Mouse (Mus musculus): ENCODE results near the gene Zfp710. TPM values are rescaled to one million over a fixed set of nuclear protein-coding genes. Genes with fewer than 3 reads are reported as not detected.
A peak's percentile ranks its signal among the peaks of the same experiment; 100 is the strongest.

Gene Zfp710
- polyA plus RNA-seq, 1 experiment from 2014 or later, result 31.3 TPM

GRCm38 (mm10) chr7:80069615-80070327 lies 45.2 kb downstream of the Zfp710 start:
- H3K9me3 ChIP-seq (ENCODE audit: control insufficient read depth, low read length), result no peaks in the 10 kb centered on the region
- WGBS, result 20% methylated on average over 13 of the region's 13 CpGs
- no peaks in the 10 kb centered on the region for H3K36me3 ChIP-seq (ENCODE audit: control insufficient read depth, insufficient read depth, low read length)
- peak; percentile 87 for DNase-seq (ENCODE audit: low spot score, missing footprints)
- peak overlapping the region; percentile 15; the same call in 1 of the 2 replicates for H3K4me2 ChIP-seq
- ATAC-seq (ENCODE audit: low FRiP score), result peak; percentile 57
- H3K4me1 ChIP-seq (ENCODE audit: control insufficient read depth, insufficient read depth, low read length), result peaks cover 54% of the 10 kb centered on the region
- no peak overlapping the region for H3K4me3 ChIP-seq (ENCODE audit: low read depth, low read length)
- no peaks in the 10 kb centered on the region for H3K27me3 ChIP-seq (ENCODE audit: control insufficient read depth, insufficient read depth, low read length)
- H3K9ac ChIP-seq (ENCODE audit: low read length), result peak overlapping the region; percentile 45
- peak overlapping the region; percentile 47 for H3K27ac ChIP-seq (ENCODE audit: low read depth, low read length)

GRCm38 (mm10) chr7:80071209-80071608 lies 46.6 kb downstream of the Zfp710 start:
- Histone ChIP-seq H3K9me3 (ENCODE audit: control insufficient read depth, low read length) (no peaks in the 10 kb centered on the region), H3K4me3 (ENCODE audit: low read depth, low read length) (no peak overlapping the region), H3K27me3 (ENCODE audit: control insufficient read depth, insufficient read depth, low read length) (no peaks in the 10 kb centered on the region), H3K27ac (ENCODE audit: low read depth, low read length) (no peak overlapping the region), H3K36me3 (ENCODE audit: control insufficient read depth, insufficient read depth, low read length) (no peaks in the 10 kb centered on the region), H3K9ac (ENCODE audit: low read length) (no peak overlapping the region), H3K4me2 (no peak overlapping the region), H3K4me1 (ENCODE audit: control insufficient read depth, insufficient read depth, low read length) (peaks cover 64% of the 10 kb centered on the region)
- WGBS, result 91% methylated on average over 9 of the region's 9 CpGs
- no peak for DNase-seq (ENCODE audit: low spot score, missing footprints)
- no peak for ATAC-seq (ENCODE audit: low FRiP score)

GRCm38 (mm10) chr7:80072297-80072696 lies 47.7 kb downstream of the Zfp710 start:
- peaks cover 74% of the 10 kb centered on the region for H3K4me1 ChIP-seq (ENCODE audit: control insufficient read depth, insufficient read depth, low read length)
- H3K27ac ChIP-seq (ENCODE audit: low read depth, low read length), result no peak overlapping the region
- H3K4me2 ChIP-seq, result no peak overlapping the region
- no peaks in the 10 kb centered on the region for H3K9me3 ChIP-seq (ENCODE audit: control insufficient read depth, low read length)
- H3K9ac ChIP-seq (ENCODE audit: low read length), result no peak overlapping the region
- no peak overlapping the region for H3K4me3 ChIP-seq (ENCODE audit: low read depth, low read length)
- DNase-seq (ENCODE audit: low spot score, missing footprints) (no peak), ATAC-seq (ENCODE audit: low FRiP score) (no peak)
- WGBS, result 27% methylated on average over 6 of the region's 6 CpGs
- H3K27me3 ChIP-seq (ENCODE audit: control insufficient read depth, insufficient read depth, low read length), result no peaks in the 10 kb centered on the region
- no peaks in the 10 kb centered on the region for H3K36me3 ChIP-seq (ENCODE audit: control insufficient read depth, insufficient read depth, low read length)

- ATAC-seq (ENCODE audit: low FRiP score) (no peak), DNase-seq (ENCODE audit: low spot score, missing footprints) (no peak)
- H3K27ac ChIP-seq (ENCODE audit: low read depth, low read length), result peak overlapping the region; percentile 35; the same call in 1 of the 2 replicates
- no peaks in the 10 kb centered on the region for H3K36me3 ChIP-seq (ENCODE audit: control insufficient read depth, insufficient read depth, low read length)
- no peaks in the 10 kb centered on the region for H3K27me3 ChIP-seq (ENCODE audit: control insufficient read depth, insufficient read depth, low read length)
- no peak overlapping the region for H3K4me2 ChIP-seq
- no peaks in the 10 kb centered on the region for H3K9me3 ChIP-seq (ENCODE audit: control insufficient read depth, low read length)
- H3K4me1 ChIP-seq (ENCODE audit: control insufficient read depth, insufficient read depth, low read length), result peaks cover 78% of the 10 kb centered on the region
- H3K9ac ChIP-seq (ENCODE audit: low read length), result no peak overlapping the region
- no peak overlapping the region for H3K4me3 ChIP-seq (ENCODE audit: low read depth, low read length)
- 78% methylated on average over 8 of the region's 8 CpGs for WGBS
Measured at GRCm38 (mm10) chr7:80073506-80073905, 48.9 kb downstream of the Zfp710 start.

DNA sequence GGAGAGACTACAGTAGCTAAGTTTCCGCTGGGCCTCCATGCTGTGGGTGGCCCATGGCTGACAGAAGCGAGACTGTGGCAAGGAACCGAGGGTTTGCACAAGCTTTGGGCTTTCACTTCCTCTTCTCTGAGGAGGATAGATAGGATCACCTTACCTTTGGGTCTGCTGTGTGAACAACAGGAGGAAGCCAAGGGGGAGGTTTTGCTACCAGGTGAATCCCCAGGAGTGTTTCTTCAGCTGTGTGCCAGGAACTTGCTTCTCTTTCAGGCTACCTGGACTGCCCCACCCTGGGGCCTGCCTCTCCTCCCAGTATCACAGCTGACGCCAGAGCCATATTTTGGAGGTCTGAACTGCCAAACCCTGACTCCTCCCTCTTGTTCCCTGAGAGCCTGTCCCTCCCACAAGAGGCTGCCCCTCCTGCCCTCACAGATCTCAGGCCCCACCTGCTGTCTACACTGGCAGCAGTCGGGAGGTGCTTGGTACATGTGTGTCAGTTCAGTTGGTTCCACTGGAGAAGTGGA lies 50.4 kb downstream of the Zfp710 start:
- peak overlapping the region; percentile 94 for H3K27ac ChIP-seq (ENCODE audit: low read depth, low read length)
- no peaks in the 10 kb centered on the region for H3K27me3 ChIP-seq (ENCODE audit: control insufficient read depth, insufficient read depth, low read length)
- 44% methylated on average over 5 of the region's 5 CpGs for WGBS
- peak overlapping the region; percentile 9; the same call in 1 of the 2 replicates for H3K9ac ChIP-seq (ENCODE audit: low read length)
- no peaks in the 10 kb centered on the region for H3K9me3 ChIP-seq (ENCODE audit: control insufficient read depth, low read length)
- DNase-seq (ENCODE audit: low spot score, missing footprints), result peak; percentile 87
- no peak; the same call in 1 of the 2 replicates for ATAC-seq (ENCODE audit: low FRiP score)
- H3K36me3 ChIP-seq (ENCODE audit: control insufficient read depth, insufficient read depth, low read length), result no peaks in the 10 kb centered on the region
- no peak overlapping the region for H3K4me3 ChIP-seq (ENCODE audit: low read depth, low read length)
- no peak overlapping the region for H3K4me2 ChIP-seq
- peaks cover 73% of the 10 kb centered on the region for H3K4me1 ChIP-seq (ENCODE audit: control insufficient read depth, insufficient read depth, low read length)

- H3K4me3 ChIP-seq (ENCODE audit: low read depth, low read length), result no peak overlapping the region
- peak; percentile 73 for ATAC-seq (ENCODE audit: low FRiP score)
- peak; percentile 92 for DNase-seq (ENCODE audit: low spot score, missing footprints)
Measured at GRCm38 (mm10) chr7:80075946-80076583, 51.5 kb downstream of the Zfp710 start.

DNA sequence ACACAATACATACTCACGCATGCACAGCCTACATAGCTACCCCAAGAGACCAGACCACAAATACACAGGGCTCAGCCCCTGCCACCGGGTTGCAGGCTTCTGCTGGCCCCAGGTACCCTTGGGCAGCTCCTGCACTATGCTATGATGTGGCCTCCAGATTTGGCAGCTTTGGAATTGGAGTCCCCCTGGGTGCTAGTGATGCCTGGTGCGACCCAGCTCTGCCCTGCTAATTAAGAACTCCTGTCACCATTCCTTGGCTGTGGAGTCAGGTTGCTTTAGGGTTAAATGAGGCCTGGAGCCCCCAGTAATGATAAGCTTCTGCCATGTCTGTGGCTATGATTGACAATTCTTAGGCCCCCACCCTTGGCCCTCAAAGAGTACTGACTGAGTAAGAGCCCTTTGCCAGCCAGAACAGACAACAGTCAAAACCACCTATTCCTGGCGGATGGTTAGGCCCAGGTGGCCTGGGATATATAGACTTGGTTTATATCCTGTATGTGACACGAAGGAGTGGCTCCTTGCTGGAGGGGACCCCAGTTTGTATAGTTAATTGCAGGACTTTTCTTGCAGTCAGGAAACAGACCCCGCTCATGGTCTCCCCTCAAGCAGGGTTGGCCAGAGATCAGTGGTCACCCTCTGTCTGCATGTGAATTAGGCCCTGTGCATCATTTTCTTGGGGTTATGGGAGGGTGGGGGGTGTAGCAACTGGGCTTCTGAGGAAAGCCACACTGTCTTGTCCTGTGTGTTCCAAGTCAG lies 52.5 kb downstream of the Zfp710 start:
- H3K27me3 ChIP-seq (ENCODE audit: control insufficient read depth, insufficient read depth, low read length), result no peaks in the 10 kb centered on the region
- H3K4me1 ChIP-seq (ENCODE audit: control insufficient read depth, insufficient read depth, low read length), result peaks cover 55% of the 10 kb centered on the region
- DNase-seq (ENCODE audit: low spot score, missing footprints), result no peak
- peaks cover 10% of the 10 kb centered on the region; the same call in 1 of the 2 replicates for H3K36me3 ChIP-seq (ENCODE audit: control insufficient read depth, insufficient read depth, low read length)
- H3K4me2 ChIP-seq, result no peak overlapping the region
- H3K9ac ChIP-seq (ENCODE audit: low read length), result 0 out of 2 replicates have a peak overlapping the region, but pooled peaks have one; percentile 51
- no peaks in the 10 kb centered on the region for H3K9me3 ChIP-seq (ENCODE audit: control insufficient read depth, low read length)
- no peak overlapping the region for H3K4me3 ChIP-seq (ENCODE audit: low read depth, low read length)
- ATAC-seq (ENCODE audit: low FRiP score), result peak; percentile 1; the same call in 1 of the 2 replicates
- H3K27ac ChIP-seq (ENCODE audit: low read depth, low read length), result peak overlapping the region; percentile 94
- WGBS, result 73% methylated on average over 6 of the region's 6 CpGs

More at GRCm38 (mm10) chr7:80075946-80076583, 51.5 kb downstream of the Zfp710 start:
- H3K27ac ChIP-seq (ENCODE audit: low read depth, low read length), result peak overlapping the region; percentile 94
- 24% methylated on average over 4 of the region's 4 CpGs for whole genome bisulfite sequencing
- H3K4me2 ChIP-seq, result peak overlapping the region; percentile 19
- H3K27me3 ChIP-seq (ENCODE audit: control insufficient read depth, insufficient read depth, low read length), result no peaks in the 10 kb centered on the region
- peak overlapping the region; percentile 51 for H3K9ac ChIP-seq (ENCODE audit: low read length)
- 0 out of 2 replicates have a peak, but pooled peaks cover under 1% of the 10 kb centered on the region for H3K36me3 ChIP-seq (ENCODE audit: control insufficient read depth, insufficient read depth, low read length)
- H3K9me3 ChIP-seq (ENCODE audit: control insufficient read depth, low read length), result no peaks in the 10 kb centered on the region
- peaks cover 64% of the 10 kb centered on the region for H3K4me1 ChIP-seq (ENCODE audit: control insufficient read depth, insufficient read depth, low read length)

DNA sequence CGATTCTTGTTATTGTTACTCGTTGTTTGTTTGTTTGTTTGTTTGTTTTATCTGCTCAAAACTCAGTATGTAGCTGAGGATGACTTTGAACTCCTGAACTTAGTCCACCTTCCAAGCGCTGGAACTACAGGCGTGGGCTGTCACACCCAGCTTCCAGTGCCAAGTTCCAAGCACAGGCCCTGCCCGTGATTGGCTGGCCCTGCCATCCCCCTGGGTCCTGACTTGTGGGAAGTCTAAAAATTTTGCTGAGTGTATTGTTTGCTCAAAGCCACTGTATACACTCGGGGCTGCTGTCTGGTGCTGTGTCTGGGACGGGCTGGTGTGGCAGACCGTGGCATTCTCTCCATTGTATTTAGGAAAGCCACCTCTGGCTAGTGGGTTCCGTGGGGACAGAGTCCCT lies 53.2 kb downstream of the Zfp710 start:
- H3K27ac ChIP-seq (ENCODE audit: low read depth, low read length), result no peak overlapping the region
- no peak overlapping the region for H3K9ac ChIP-seq (ENCODE audit: low read length)
- 74% methylated on average over 9 of the region's 9 CpGs for WGBS
- H3K4me1 ChIP-seq (ENCODE audit: control insufficient read depth, insufficient read depth, low read length), result peaks cover 51% of the 10 kb centered on the region
- H3K4me2 ChIP-seq, result no peak overlapping the region
- no peak for ATAC-seq (ENCODE audit: low FRiP score)
- H3K36me3 ChIP-seq (ENCODE audit: control insufficient read depth, insufficient read depth, low read length), result peaks cover 10% of the 10 kb centered on the region; the same call in 1 of the 2 replicates
- H3K4me3 ChIP-seq (ENCODE audit: low read depth, low read length), result no peak overlapping the region
- no peak for DNase-seq (ENCODE audit: low spot score, missing footprints)
- H3K9me3 ChIP-seq (ENCODE audit: control insufficient read depth, low read length), result no peaks in the 10 kb centered on the region
- no peaks in the 10 kb centered on the region for H3K27me3 ChIP-seq (ENCODE audit: control insufficient read depth, insufficient read depth, low read length)
